ENCODE assay signal across 21 mouse cellular contexts in the genomic region with DNA sequence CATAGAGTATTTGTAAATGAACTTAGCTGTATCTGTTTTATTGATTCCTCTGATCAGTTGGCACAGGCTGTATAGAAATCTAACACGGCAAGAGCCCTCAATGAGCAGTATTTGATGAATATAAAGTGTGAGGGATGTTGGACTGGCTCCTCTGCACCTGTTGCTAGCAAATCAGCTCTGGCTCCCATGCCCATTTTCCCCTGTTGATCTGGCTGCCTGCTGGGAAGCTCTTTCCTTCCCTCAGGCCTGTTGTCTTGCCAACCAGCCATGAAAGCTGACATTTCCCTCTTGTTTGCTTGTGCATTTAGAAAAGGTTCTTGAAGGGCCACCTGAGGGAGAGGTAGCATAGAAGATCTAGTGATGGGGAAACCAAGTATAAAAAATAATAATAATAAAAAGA.
DNase-seq lines count a peak whose midpoint lies in the region; ATAC-seq and TF ChIP-seq lines count a peak whose summit lies in the region.
"Had no signal": no experiment of that assay in that cellular context is flagged by ENCODE, and none has a peak within 500 bp of the region (broad histone marks: within the 10 kb centered on the region; RNA-seq: fewer than 3 reads in every experiment).

No protein-coding gene starts in this region.

- no peaks in the 10 kb centered on the region for H3K9me3 ChIP-seq in forebrain, embryonic 14.5 days (replicated peaks; ENCODE audit: control insufficient read depth, low read length)
- H3K9me3 ChIP-seq in forebrain, embryonic 15.5 days, result no peaks in the 10 kb centered on the region
- H3K9me3 ChIP-seq: embryonic facial prominence, embryonic 12.5 days; forebrain, embryonic 13.5 days; heart, embryonic 12.5 days had no signal

- H3K36me3 ChIP-seq in forebrain, embryonic 14.5 days (ENCODE audit: control insufficient read depth, insufficient read depth, low read length), result no peaks in the 10 kb centered on the region
- H3K36me3 ChIP-seq in forebrain, embryonic 15.5 days, result no peaks in the 10 kb centered on the region
- H3K36me3 ChIP-seq: embryonic facial prominence, embryonic 12.5 days; heart, embryonic 12.5 days had no signal

- H3K4me1 ChIP-seq in forebrain, embryonic 14.5 days (ENCODE audit: control insufficient read depth, insufficient read depth, low read length), result no peaks in the 10 kb centered on the region
- no peaks in the 10 kb centered on the region for H3K4me1 ChIP-seq in forebrain, embryonic 15.5 days
- H3K4me1 ChIP-seq: embryonic facial prominence, embryonic 12.5 days; forebrain, embryonic 13.5 days; heart, embryonic 12.5 days had no signal

- WGBS in forebrain, embryonic 14.5 days, result 34% methylated on average over 1 of the region's 1 CpGs
- WGBS in forebrain, embryonic 15.5 days, result 25% methylated on average over 1 of the region's 1 CpGs

- no peak overlapping the region for H3K9ac ChIP-seq in forebrain, embryonic 14.5 days (ENCODE audit: low read length)
- no peak overlapping the region for H3K9ac ChIP-seq in forebrain, embryonic 15.5 days (replicated peaks)
- H3K9ac ChIP-seq: embryonic facial prominence, embryonic 12.5 days; forebrain, embryonic 13.5 days; heart, embryonic 12.5 days had no signal

- TF ChIP-seq POLR2A in brain, embryonic 14.5 days (IDR thresholded peaks at IDR 0.05; ENCODE audit: borderline replicate concordance, extremely low read depth, insufficient read depth, insufficient read length, poor library complexity, severe bottlenecking), result no peak

- H3K27me3 ChIP-seq in forebrain, embryonic 14.5 days (replicated peaks; ENCODE audit: control insufficient read depth, insufficient read depth, low read length), result no peaks in the 10 kb centered on the region
- no peaks in the 10 kb centered on the region for H3K27me3 ChIP-seq in forebrain, embryonic 15.5 days
- H3K27me3 ChIP-seq: CH12.LX; embryonic facial prominence, embryonic 12.5 days; forebrain, embryonic 13.5 days; heart, embryonic 12.5 days had no signal

- TF ChIP-seq CTCF in brain, embryonic 14.5 days (IDR thresholded peaks at IDR 0.05; ENCODE audit: borderline replicate concordance, extremely low read depth, insufficient read depth, insufficient read length), result no peak

- ATAC-seq in forebrain, embryonic 14.5 days, result no peak
- ATAC-seq in forebrain, embryonic 15.5 days (replicated peaks), result no peak
- ATAC-seq: forebrain, embryonic 13.5 days; hindbrain, embryonic 16.5 days had no signal

- peak; percentile 22 for DNase-seq in forebrain, embryonic 14.5 days (ENCODE audit: low spot score)
- peak; percentile 11 to 26 for DNase-seq in layer of hippocampus, postnatal 10 days (ENCODE audit: low spot score in 2 of 2)
- DNase-seq in layer of hippocampus, adult 9-10 months (ENCODE audit: low spot score), result no peak
- DNase-seq in Muller cell, postnatal 12 days (ENCODE audit: inconsistent ontology term), result peak; percentile 40
- DNase-seq in brain, embryonic 14.5 days (ENCODE audit: low read depth), result peak; percentile 57
- no peak for DNase-seq in urinary bladder, postnatal 4 days (ENCODE audit: low spot score in 2 of 2)
- DNase-seq in heart, adult 11 months, result no peak
- DNase-seq: adrenal gland, adult 2 months; adrenal gland, postnatal 25 days; cerebellum, adult 11 months; cerebellum, adult 9-11 months; embryo, embryonic 11 days; gastrocnemius, postnatal 14 days; heart, postnatal 36 days; kidney, adult 11 months had no signal

- H3K4me2 ChIP-seq in forebrain, embryonic 14.5 days (ENCODE audit: low read length), result no peak overlapping the region
- H3K4me2 ChIP-seq in forebrain, embryonic 15.5 days (replicated peaks), result no peak overlapping the region
- H3K4me2 ChIP-seq: embryonic facial prominence, embryonic 12.5 days; forebrain, embryonic 13.5 days; heart, embryonic 12.5 days had no signal

- H3K27ac ChIP-seq in forebrain, embryonic 14.5 days (ENCODE audit: low read depth, low read length), result no peak overlapping the region
- no peak overlapping the region for H3K27ac ChIP-seq in forebrain, embryonic 15.5 days (replicated peaks)
- H3K27ac ChIP-seq: embryonic facial prominence, embryonic 12.5 days; forebrain, embryonic 13.5 days had no signal

- no peak overlapping the region for H3K4me3 ChIP-seq in forebrain, embryonic 14.5 days (ENCODE audit: low read depth, low read length)
- no peak overlapping the region for H3K4me3 ChIP-seq in forebrain, embryonic 15.5 days
- H3K4me3 ChIP-seq: embryonic facial prominence, embryonic 12.5 days; forebrain, embryonic 13.5 days; heart, embryonic 12.5 days had no signal

Comparison
In these comparisons a context has a peak if more than half of its experiments do, and no peak if none do; other contexts are left out.
1. DNase-seq: peak in forebrain, embryonic 14.5 days (single experiment), layer of hippocampus, postnatal 10 days (2 of 2), Muller cell, postnatal 12 days (single experiment) and brain, embryonic 14.5 days (single experiment); none in layer of hippocampus, adult 9-10 months (single experiment), urinary bladder, postnatal 4 days (0 of 2) and heart, adult 11 months (single experiment).